Mouse (Mus musculus) adrenal gland, adult 2 months (tissue): ENCODE results near the gene Itpr2. TPM values are rescaled to one million over a fixed set of nuclear protein-coding genes. Genes with fewer than 3 reads are reported as not detected.
A peak's percentile ranks its signal among the peaks of the same experiment; 100 is the strongest.

Experiments
- DNase-seq: peaks from one replicate; pipeline ENCODE4 v3.0.0; 2021
- polyA plus RNA-seq: library from polyadenylated mRNA; depleted of rRNA; stranded (reverse); fragments of >200 nt; gene quantifications from 2 replicates; pipeline ENCODE4 v1.2.3, GENCODE M21; 2012
- total RNA-seq, 2 experiments: library from RNA; stranded (reverse); gene quantifications; 2 replicates each; pipeline ENCODE4 v1.2.3; 2021

Gene Itpr2
- total and polyA plus RNA-seq, 3 experiments: 17.3 to 36.1 (median 32.2) TPM

DNA sequence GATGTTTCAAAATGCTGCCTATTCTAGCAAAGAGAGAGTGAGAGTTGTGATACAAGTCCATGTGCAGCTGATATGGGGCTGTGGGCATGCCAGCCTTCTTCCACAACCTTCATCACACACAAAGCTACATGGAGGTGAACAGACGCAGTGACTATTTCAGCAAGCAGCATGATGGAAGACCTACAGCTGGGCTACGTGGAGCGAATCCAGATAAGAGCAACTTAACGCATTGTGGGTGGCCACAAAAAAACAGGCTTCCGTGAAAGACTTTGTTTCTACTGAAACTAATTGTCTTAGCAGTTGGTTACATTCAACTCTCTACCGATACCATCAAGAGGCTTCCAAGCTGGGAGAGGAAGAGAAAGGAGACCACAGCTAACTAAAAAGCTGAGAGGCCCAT, 81.3 kb downstream of the Itpr2 start:
- no peak for DNase-seq

DNA sequence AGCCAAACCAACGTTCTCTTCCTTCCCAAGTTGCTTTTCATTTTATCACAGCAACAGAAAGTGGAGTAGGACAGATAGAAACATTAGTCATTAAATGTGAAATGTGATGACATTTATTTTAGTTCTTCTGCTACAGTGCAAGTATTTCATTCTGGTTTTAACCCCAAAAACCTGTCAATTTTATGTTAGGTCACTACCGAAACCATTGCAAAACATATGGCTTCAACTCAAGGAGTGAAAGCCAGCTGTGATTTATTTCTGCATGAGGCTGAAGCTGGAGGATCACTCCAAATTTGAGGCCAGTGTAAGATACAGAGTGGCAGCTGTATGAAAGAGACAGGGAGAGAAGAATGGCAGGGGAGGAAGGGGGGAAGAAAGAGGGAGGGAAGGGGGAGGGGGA, 85.6 kb downstream of the Itpr2 start:
- no peak for DNase-seq

DNA sequence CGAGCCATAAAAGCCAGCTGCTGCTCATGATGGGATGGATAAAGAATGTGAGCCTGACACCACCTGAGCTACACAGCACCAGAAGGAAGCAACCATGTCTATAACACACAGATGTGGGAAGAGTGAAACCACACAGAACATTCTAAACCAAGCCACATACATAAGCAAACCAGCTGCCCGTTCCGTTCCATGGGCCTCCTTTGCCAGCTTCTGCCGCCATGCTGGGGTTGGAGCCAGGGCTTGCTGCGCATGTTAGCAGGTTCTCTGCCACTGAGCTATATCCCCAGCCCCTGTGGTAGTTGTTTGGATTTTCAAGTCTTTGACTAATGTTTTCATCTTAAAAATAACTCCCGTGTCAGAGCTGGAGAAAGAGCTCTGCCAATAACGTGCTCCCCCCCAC, 87.9 kb downstream of the Itpr2 start:
- no peak for DNase-seq

DNA sequence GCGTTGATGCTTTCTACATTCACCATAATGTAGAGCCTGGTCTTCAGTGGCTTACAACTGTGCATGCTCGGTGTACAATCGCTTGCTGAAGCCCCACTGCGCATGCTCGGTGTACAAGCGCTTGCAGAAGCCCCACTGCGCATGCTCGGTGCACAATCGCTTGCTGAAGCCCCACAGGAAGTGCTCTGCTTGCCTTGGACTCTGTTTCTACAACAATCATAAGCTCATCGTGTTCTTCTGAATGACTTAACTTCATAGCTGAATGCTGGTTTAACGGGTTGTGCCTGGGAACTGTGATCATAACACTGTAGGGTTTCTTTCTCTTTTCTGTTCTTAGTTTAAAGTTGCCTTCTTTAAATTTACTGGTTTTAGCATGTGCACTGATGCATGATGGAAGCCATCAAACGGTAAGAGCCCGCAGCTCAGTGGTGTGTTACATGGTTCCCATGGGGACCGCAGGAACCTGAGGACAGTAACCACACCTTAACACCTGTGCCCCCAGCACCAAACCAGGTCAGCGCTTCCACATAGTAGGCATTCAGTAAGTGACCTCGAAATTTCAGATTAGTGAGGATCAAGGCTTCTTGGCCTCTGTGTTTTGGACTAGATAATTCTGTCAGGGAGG, 90.5 kb downstream of the Itpr2 start:
- DNase-seq: no peak

DNA sequence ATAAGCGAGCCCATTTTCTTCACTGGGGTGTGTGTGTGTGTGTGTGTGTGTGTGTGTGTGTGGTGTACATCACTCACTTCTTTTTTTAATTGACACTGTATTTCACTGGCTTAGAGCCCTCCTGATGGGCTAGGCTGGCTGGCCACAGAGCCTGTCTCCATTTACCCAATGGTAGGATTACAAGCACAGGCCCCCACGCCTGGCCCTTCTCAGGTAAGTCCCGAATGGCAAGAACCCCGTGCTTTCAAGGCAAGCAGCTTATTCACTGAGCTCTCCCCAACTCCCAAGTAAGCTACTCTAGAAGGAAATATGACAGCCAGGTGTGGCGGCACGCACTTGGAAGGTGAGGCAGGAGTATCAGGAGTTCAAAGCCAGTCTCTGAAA, 91.6 kb downstream of the Itpr2 start:
- no peak for DNase-seq

DNA sequence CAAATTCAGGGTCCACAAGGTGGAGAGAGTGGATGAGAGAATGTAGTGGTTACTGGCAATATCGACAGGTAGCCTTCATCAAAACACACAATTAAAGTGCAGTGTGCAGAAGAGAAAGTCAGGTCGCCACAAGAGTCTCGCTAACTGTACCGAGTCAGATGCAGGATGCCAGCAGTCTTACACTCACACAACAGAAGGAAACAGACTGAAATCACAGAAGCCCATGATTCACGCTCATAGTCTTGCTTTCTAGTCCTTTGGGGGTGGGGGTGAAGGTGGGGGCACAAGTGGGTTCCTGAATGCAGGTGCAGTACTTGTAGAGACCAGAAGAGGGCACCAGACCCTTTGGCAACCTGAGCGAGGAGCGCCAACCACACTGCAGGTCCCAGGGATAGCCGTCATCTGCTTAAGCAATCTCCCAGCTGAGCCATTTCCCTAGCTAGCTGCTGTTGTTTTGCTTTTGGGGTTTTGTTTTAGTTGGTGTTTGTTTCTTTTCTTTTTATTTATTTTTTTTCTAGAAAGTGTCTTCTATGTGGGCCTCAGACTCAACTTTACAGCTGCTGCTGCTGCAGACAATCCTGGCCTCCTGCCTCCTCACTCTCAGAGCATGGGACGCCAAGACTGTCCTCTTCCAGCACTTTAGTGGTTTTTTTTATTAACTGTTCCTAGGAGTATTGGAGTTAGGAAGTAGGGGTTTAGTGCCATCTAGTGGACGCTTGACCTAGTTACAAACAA, 92.2 kb downstream of the Itpr2 start:
- DNase-seq: peak; percentile 83

DNA sequence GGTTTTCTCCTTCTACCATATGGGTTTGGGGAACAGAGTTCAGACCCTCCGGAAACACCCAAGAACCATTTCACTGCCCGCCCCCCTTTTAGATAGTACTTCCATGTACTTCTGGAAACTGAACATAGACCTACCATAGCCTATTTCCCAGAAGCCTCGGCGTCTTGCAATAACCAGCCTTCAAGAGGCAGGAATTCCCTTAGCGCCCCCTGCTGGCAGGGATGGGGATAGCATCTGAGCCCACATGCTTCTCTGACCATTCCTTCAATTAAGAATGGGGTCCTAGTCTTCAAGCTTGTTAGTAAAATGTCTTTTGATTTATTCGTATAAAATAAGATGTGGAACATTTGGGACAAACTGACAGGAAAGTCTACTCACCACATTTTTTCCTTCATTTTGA, 96.6 kb downstream of the Itpr2 start:
- peak; percentile 54 for DNase-seq

DNA sequence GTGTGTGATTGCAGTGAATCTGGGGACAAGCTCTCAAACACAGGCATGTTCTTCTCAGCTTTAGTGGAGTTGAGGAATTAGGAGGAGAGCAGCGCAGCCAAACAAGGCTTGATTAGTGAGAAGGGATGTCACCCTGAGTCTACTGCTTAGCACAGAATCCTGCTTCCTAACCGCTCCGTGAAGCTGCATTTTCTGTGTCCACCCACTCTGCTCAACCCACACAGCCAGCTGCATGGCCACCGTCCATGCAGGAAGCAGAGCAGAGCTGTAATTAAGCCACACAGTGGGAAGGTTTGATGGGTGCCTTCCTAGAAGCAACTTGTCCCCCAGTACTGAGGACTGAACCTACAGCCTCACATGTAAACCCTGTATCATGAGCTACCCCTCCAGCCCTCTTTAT, 97.1 kb downstream of the Itpr2 start:
- no peak for DNase-seq

DNA sequence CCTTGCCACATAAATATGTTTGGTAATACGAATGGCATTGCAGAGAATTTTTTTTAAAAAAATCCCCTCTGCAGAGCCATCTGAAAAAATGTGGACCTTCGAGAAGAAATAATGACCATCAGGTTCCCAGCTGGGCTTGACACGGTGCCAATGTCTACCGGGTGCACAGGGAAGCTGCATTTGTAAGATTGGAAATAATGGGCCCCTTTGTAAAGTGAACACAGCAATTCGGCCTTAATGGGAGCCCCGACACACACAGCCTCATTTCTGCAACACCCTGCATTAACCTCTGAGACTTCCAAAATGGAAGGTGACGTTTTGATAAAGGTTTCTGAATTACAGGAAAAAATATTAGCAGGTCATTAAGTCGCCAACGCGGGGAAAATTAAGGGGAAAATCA, 97.9 kb downstream of the Itpr2 start:
- DNase-seq: no peak

DNA sequence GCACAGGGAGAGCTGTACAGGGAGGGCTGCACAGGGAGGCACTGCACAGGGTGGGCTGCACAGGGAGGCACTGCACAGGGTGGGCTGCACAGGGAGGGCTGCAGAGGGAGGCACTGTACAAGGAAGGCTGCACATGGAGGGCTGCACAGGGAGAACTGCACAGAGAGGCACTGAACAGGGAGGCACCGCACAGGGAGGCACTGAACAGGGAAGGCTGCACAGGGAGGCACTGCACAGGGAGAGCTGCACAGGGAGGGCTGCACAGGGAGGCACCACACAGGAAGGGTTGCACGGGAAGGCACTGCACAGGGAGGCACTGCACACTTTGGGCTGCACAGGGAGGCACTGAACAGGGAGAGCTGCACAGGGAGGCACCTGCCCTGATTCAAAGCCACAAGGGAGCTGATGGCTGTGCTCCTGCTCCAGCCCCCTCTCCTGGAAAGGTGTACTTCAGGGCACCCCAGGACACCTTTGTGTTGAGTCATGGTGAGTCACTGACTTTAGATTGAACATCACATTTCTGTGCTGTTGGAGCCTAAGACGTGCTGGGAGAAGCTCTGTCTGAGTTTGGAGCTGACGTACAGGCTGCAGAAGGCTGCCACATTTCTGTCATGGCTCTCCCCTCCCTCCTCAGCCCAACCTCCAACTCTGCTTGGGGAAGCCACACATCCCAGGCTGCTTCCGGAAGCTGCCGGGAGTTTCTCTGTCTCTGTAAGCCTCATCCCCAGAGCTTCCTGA, 98.9 kb downstream of the Itpr2 start:
- peak; percentile 25 for DNase-seq

DNA sequence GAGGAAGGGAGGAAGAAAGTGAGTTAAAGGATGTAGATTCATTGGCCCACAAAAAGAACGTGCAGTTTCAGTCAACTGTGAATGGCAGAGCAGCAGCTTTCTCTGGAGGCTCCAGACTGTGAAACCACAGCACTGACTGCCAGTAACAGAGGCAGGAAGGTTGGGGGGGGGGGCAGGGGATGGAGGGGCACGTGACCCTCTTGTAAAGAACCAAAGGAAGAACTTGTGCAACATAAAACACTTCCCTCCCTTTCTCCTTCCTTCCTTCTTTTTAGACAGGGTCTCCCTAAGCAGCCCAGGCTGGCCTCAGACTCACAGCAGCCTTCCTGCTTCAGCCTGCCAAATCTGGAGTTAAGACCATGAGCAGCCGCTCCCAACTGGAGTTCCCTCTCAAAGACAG, 104.2 kb downstream of the Itpr2 start:
- no peak for DNase-seq

DNA sequence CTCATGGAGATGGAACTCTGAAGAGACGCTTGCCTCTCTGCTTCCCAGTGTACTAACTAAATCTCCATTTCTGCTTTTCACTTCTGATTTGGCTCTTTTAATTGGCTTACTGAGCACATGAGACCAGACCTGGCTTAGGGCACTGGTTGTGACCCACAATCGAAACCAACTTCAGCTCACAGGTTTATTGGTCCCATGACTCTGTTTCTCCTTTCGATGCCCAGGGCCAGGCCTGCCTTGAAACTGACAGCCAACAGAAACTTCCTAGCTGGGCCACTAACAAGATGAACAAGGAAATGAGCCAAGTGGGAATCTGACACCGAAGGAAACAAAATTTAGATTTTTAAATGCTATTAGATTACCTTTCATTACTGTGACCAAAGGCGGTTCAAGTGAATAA, 105.8 kb downstream of the Itpr2 start:
- DNase-seq: no peak

DNA sequence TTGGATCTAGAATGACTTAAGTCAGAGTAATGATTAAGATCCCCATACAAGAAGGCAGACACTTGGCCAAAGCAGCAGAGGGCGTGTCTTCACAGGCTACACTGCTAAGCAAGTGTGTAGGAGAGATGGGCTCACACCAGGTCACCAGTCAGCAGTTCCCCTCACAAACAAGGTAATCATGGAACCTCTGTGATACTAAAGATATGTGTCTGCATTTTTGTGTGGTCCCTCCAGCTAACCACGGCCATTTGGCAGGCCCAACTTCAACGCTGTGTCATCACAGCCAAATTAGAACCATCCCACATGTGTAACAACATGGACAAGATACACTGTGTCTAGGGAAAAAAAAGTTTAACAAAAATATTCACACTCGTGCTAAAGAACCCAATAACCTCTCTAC, 106.4 kb downstream of the Itpr2 start:
- DNase-seq: no peak

DNA sequence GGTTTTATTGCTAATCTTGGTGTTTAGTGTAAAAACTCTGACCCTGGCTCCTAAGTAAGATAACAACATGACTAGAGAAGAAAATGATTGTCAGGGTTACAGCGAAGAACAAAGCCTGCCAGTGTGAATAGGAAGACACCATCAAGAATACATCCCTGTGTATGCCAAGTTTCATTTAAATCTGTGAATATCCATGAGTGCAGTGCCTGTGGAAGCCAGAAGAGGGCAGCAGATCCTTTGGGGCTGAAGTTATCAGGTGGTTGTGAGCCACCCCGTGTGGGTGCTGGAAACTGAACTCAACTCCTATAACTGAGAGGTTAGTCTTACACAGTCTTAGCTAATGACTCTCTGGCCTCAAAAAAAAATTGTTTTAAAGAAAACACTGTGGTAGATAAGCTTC, 109.8 kb downstream of the Itpr2 start:
- DNase-seq: no peak

DNA sequence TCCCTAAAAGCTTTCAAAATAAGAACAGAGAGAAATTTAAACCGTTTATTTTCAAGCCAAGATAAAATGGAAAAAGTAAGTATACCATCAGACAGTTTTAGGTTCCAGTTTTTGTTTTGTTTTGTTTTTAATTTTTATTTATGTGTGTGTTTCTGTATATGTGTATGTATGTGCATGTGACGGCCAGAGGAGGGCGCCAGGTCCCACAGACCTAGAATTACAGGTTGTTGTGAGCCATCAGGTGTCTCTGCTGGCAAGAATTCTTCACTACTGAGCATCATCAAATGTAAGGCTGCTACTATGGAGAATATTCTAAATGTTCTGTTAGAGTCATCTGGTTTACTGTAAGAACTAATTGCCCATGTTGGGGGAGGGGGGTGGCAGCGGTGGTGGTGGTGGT, 111.9 kb downstream of the Itpr2 start:
- DNase-seq: no peak

DNA sequence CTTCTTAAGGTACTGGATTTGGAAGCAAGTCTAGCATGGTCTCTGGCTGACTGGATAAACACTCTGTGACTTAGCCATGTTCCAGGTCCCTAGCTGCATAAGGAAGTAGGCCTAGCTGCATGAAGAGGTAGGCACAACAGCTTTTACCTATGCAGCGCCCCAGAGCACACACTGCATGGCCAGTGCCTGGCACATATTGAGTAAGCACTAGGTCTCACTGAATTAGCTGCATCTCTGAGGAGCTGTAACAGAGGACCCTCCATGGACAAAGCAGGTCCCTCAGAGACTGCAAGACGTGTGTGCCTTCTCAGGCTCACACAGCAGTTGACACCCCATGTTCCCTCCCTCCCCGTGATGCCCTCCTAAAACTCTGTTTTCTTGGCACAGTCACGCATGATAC, 114.0 kb downstream of the Itpr2 start:
- DNase-seq: no peak

DNA sequence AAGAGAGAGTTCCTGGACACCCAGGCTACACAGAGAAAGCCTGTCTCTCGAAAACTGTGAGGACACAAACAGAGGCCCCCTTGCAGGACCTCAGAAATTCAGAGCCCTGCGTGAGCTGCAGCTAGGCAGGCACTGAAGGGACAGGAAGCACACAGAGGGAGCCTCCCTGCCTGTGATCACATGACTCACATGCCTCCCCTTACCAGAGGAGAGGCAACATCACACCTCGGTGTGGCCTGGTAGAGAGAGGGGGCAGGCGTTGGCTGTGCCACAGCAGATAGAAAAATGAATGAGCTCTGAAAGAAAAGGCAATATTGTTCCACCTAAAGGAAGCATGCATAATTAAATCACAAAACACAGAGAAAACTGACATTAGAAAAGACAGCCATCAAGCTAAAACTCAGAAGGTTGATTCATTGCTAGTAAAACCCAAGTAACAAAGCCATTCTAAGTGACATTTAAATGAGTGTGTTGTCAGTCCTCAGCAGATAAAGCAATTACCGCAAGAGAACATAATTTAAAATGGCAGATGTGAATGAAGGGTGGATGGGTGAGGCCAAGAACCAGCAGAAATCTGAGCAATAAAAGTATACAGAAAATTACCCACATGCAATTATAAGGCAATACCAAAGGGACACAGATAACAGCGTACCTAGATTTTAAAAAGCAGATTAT, 114.8 kb downstream of the Itpr2 start:
- no peak for DNase-seq

DNA sequence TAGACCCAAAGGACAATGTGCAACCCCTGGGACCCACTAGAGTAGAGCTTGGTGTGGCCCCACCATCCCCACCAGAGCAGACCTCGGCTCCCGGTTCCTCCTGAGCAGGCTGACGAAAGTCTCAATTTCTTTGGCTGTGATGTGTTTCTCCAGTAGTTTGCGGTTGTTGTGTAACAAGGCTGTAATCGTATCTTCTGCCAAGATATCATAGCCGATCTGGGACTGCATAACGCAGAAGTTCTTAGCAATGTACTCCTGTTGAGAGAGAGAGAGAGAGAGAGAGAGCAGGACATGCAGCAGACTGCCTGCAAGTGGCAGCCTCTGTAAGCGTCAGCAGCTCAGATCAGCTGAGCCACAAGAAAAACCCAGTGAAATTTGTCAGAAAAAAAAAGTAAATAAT, 122.8 kb downstream of the Itpr2 start:
- peak; percentile 23 for DNase-seq

DNA sequence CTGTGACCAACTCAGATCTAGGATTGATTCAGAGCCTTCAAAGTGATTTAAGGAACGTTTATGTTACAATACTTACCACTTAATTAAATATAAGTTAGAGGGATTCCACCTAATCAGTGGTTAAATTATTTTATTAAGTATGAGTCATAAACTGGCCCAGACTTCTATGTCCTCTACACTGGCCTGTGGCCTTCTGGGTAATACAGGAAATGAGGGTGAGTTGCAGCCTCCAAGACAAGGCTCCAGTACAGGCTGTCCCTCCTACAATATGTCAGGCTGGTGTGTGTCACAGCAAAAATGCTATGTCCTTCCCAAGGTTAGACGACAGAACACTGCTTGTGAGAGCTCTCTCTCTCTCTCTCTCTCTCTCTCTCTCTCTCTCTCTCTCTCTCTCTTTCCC, 130.5 kb downstream of the Itpr2 start:
- peak; percentile 66 for DNase-seq

DNA sequence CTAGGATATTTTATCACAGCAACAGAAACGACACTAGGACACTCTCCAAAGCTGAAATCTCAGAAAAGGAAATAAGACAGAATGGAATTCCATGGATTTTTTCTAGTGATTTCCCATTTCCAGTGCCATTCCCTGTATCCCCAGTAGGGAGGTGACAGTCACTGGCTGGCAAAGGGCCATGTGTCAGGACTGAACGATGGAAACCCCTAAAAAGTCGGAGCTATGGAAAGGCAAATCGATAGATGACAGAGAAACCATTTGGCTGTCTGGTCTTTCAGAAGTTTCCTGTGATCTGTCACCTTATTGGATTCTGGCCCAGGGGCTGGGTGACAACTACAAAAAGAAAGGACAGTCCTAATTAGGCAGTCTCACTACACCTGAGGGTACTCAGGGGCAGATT, 135.8 kb downstream of the Itpr2 start:
- no peak for DNase-seq

DNA sequence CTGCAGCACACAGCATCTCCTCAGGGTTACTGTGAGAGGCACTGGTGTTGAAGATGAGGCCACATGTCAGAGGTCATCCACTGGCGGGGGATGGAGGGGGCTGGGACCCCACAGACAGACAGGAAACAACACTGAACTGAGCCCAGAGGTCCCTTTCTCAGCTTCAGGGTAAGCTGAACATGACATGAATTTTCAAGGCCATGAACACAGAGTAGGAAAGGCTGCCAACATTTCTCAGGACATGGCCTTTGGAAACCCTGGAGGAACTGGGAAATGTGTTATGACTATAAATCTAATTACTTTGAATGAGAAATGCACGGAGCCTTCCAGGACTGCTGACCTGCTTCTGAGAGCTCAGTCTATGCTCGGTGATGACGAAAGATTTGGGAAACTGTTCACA, 144.1 kb downstream of the Itpr2 start:
- peak; percentile 82 for DNase-seq

DNA sequence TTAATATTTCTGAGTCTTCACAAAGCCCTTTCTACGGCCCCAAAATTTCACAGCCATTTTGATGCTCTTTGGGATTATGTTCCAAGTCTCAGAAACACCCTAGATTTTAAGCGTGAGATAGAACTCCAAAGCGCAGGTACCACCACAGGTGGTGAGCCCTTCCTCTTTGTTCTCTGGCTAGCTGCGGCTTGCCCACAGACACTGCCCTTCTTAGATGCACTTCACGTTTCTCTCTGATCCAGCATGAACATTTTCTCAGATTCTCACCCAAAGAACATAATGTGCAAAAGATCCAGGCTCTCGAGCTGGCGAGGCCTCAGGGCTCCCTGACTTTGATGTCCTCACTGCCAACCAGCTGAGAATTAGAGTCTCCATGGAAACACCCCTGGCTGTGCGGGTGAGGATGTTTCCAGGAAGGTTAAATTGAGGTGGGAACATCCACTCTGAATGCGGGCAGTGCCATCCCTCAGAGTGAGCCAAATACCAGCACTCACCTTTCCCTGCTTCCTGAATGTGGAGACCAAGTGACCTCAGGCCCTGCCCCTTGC, 149.7 kb downstream of the Itpr2 start:
- DNase-seq: no peak

DNA sequence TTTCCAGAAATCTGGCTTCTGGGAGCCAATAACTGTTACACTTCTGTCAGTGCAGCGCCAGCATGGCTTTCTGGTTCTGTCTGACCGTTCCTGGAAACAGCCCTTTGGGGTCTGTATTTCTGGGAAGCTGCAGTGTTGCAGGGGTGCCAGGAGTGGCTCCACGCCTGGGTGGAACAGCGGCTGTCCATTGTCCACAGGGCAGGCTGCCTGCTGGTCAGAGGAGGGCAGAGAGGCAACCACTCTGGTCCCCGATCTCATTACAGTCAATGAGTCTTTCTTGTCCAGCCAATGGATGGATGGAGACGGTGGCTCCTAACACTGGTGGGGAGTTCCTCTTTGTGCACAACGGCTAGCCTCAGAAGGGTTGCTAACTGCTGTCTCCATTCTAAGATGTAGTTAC, 150.2 kb downstream of the Itpr2 start:
- DNase-seq: no peak
